Mouse (Mus musculus) liver, embryonic 15.5 days (tissue): Measurements from ENCODE around the gene Tmem214. TPM values are rescaled to one million over a fixed set of nuclear protein-coding genes. Genes with fewer than 3 reads are reported as not detected.

Experiments
- ATAC-seq: fragments of 200-750 bp; cut with Nextera tagmentation; 2 replicates; pipeline ENCODE4 v1.8.0; 2017; ENCODE audit warnings: moderate number of reproducible peaks, mild to moderate bottlenecking, moderate library complexity; ENCODE audit not compliant: insufficient read depth
- H3K27ac ChIP-seq: fragments of 300-500 bp; sonication (generic); replicated peaks from 2 replicates; pipeline ENCODE4 v1.5.1; 2015; ENCODE audit warnings: mild to moderate bottlenecking, inconsistent platforms
- H3K27me3 ChIP-seq: fragments of 300-500 bp; sonication (generic); 2 replicates; pipeline ENCODE4 v1.6.1; 2015; ENCODE audit warnings: mild to moderate bottlenecking, inconsistent platforms
- H3K36me3 ChIP-seq: fragments of 300-500 bp; sonication (generic); replicated peaks from 2 replicates; pipeline ENCODE4 v1.6.1; 2015; ENCODE audit warnings: moderate library complexity, mild to moderate bottlenecking, inconsistent platforms
- H3K4me1 ChIP-seq: fragments of 300-500 bp; sonication (generic); replicated peaks from 2 replicates; pipeline ENCODE4 v1.6.1; 2015; ENCODE audit warnings: inconsistent platforms
- H3K4me2 ChIP-seq: fragments of 300-500 bp; sonication (generic); 2 replicates; pipeline ENCODE4 v1.6.1; 2015; ENCODE audit warnings: moderate library complexity, mild to moderate bottlenecking, inconsistent platforms
- H3K4me3 ChIP-seq: fragments of 300-500 bp; sonication (generic); replicated peaks from 2 replicates; pipeline ENCODE4 v1.5.1; 2015; ENCODE audit warnings: mild to moderate bottlenecking, inconsistent platforms
- H3K9ac ChIP-seq: fragments of 300-500 bp; sonication (generic); 2 replicates; pipeline ENCODE4 v1.6.1; 2015; ENCODE audit warnings: moderate library complexity, mild to moderate bottlenecking, inconsistent platforms
- H3K9me3 ChIP-seq: fragments of 300-500 bp; sonication (generic); replicated peaks from 2 replicates; pipeline ENCODE4 v1.6.1; 2016; ENCODE audit warnings: inconsistent platforms
- WGBS: fragments of 180-500 bp; shearing (Covaris S2); methylation state at CpG from one replicate; pipeline ENCODE4 v1.1.7; 2015; ENCODE audit warnings: mixed read lengths; ENCODE audit not compliant: insufficient replicate concordance; 5-methylcytosine and 5-hydroxymethylcytosine counted together
- polyA plus RNA-seq: library from polyadenylated mRNA; unstranded; fragments of >200 nt; fragmentation: Nextera tagmentation; extraction: Ambion mirVana; gene quantifications from 2 replicates; pipeline ENCODE4 v1.2.1, GENCODE M21; 2015

Gene Tmem214
- polyA plus RNA-seq, 1 experiment from 2014 or later = 42.8 TPM

DNA sequence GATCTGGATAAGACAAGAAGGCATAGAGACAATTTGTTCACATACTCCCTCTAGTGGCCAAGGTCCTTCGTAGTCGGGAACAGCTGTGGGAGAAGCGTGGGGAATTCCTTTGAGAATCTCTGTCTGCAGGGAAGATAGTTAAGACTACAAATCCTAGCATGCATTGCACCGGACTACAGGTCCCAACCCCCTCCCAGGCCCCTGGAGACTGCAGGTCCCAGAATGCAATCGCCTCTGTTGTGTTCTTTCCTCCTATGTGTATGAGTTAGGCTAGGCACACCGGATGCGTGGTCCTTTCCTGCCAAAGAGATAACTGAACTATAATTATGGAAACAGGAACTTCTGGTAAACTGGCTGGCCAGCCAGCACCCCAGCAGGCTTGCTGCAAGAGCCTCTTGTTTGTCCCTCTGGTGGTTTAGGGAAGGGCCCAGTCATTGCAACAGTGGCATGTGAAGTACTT, 48.2 kb downstream of the Tmem214 start:
- peak; percentile 47 for ATAC-seq
- Histone ChIP-seq H3K9ac (peak overlapping the region; percentile 52; the same call in 1 of the 2 replicates), H3K27ac (peak overlapping the region; percentile 77), H3K36me3 (peaks cover 29% of the 10 kb centered on the region), H3K27me3 (no peaks in the 10 kb centered on the region), H3K4me3 (peak overlapping the region; percentile 45; the same call in 1 of the 2 replicates), H3K9me3 (no peaks in the 10 kb centered on the region), H3K4me1 (peaks cover 81% of the 10 kb centered on the region), H3K4me2 (peak overlapping the region; percentile 65)
- WGBS = 3% methylated on average over 7 of the region's 7 CpGs

DNA sequence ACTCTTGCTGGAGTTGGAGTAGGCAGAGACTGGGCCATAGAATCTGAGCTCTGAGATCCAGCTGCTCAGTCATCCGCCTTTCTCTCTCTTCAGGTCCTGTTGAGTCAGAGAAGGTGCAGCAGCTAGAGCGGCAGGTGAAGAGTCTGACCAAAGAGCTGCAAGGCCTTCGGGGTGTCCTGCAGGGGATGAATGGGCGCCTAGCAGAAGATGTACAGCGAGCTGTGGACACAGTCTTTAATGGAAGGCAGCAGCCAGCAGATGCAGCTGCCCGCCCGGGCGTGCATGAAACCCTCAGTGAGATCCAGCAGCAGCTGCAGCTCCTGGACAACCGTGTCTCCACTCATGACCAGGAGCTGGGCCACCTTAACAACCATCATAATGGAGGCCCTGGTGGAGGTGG, 49.0 kb downstream of the Tmem214 start:
- no peaks in the 10 kb centered on the region for H3K9me3 ChIP-seq
- peak overlapping the region; percentile 77 for H3K27ac ChIP-seq
- peaks cover 29% of the 10 kb centered on the region for H3K36me3 ChIP-seq
- no peaks in the 10 kb centered on the region for H3K27me3 ChIP-seq
- H3K4me3 ChIP-seq = no peak overlapping the region
- no peak for ATAC-seq
- 77% methylated on average over 9 of the region's 9 CpGs for WGBS
- H3K4me1 ChIP-seq = peaks cover 83% of the 10 kb centered on the region
- H3K4me2 ChIP-seq = no peak overlapping the region
- no peak overlapping the region for H3K9ac ChIP-seq

DNA sequence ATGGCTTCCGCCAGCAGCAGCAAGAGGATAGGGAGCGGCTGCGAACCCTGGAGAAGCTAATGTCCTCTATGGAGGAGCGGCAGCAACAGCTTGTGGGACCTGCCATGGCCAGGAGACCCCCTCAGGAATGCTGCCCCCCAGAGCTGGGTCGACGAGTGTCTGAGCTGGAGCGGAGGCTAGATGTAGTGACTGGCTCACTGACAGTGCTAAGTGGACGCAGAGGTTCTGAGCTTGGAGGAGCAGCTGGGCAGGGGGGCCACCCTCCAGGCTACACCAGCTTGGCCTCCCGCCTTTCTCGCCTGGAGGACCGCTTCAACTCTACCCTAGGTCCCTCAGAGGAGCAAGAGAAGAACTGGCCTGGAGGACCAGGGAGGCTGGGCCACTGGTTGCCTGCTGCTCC, 49.5 kb downstream of the Tmem214 start:
- peaks cover 84% of the 10 kb centered on the region for H3K4me1 ChIP-seq

DNA sequence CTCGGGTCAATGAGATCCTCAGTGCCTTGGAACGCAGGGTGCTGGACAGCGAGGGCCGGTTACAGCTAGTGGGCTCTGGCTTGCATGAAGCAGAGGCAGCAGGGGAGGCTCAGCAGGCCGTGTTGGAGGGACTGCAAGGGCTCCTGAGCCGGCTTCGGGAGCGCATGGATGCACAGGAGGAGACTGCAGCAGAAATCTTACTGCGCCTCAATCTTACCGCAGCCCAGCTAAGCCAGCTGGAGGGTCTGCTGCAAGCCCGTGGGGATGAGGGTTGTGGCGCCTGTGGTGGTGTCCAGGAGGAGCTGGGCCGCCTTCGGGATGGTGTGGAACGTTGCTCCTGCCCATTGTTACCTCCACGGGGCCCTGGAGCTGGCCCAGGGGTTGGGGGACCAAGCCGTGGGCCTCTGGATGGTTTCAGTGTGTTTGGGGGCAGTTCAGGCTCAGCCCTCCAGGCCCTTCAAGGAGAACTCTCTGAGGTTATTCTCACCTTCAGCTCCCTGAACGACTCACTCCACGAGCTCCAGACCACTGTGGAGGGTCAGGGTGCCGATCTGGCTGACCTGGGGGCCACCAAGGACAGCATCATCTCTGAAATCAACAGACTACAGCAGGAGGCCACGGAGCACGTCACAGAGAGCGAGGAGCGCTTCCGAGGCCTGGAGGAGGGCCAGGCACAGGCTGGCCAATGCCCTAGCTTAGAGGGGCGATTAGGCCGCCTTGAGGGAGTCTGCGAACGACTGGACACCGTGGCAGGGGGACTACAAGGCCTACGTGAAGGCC, 50.3 kb downstream of the Tmem214 start:
- Histone ChIP-seq H3K4me3 (no peak overlapping the region), H3K36me3 (peaks cover 29% of the 10 kb centered on the region), H3K27me3 (no peaks in the 10 kb centered on the region), H3K4me1 (peaks cover 84% of the 10 kb centered on the region), H3K27ac (no peak overlapping the region), H3K4me2 (no peak overlapping the region), H3K9ac (no peak overlapping the region), H3K9me3 (no peaks in the 10 kb centered on the region)
- 78% methylated on average over 31 of the region's 31 CpGs for WGBS
- ATAC-seq = no peak

More for the DNA sequence above, 49.5 kb downstream of the Tmem214 start:
- H3K9me3 ChIP-seq = no peaks in the 10 kb centered on the region
- H3K27ac ChIP-seq = no peak overlapping the region
- no peak overlapping the region for H3K4me2 ChIP-seq
- H3K36me3 ChIP-seq = peaks cover 29% of the 10 kb centered on the region
- H3K9ac ChIP-seq = no peak overlapping the region
- 84% methylated on average over 11 of the region's 11 CpGs for WGBS
- no peaks in the 10 kb centered on the region for H3K27me3 ChIP-seq
- no peak overlapping the region for H3K4me3 ChIP-seq
- no peak for ATAC-seq

DNA sequence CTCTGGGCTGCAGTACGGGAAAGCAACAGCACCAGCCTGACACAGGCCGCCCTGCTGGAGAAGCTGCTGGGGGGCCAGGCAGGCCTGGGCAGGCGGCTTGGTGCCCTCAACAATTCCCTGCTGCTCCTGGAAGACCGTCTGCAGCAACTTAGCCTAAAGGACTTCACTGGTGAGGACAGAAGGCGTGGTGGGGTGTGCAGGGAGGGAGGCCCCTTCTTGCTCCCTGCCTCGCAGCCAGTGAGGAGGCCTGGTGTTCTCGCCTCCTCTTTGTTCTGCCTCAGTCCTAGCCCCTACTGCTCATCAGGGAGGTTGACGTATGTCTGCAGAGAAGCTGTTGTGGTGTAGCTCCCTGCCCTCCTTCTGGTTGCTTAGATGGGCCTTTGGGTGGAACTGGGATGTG, 50.9 kb downstream of the Tmem214 start:
- no peak overlapping the region for H3K4me2 ChIP-seq
- no peak overlapping the region for H3K27ac ChIP-seq
- no peaks in the 10 kb centered on the region for H3K27me3 ChIP-seq
- H3K4me1 ChIP-seq = peaks cover 84% of the 10 kb centered on the region
- no peaks in the 10 kb centered on the region for H3K9me3 ChIP-seq
- H3K36me3 ChIP-seq = peaks cover 29% of the 10 kb centered on the region
- no peak for ATAC-seq
- no peak overlapping the region for H3K9ac ChIP-seq
- 75% methylated on average over 8 of the region's 8 CpGs for WGBS
- H3K4me3 ChIP-seq = no peak overlapping the region

DNA sequence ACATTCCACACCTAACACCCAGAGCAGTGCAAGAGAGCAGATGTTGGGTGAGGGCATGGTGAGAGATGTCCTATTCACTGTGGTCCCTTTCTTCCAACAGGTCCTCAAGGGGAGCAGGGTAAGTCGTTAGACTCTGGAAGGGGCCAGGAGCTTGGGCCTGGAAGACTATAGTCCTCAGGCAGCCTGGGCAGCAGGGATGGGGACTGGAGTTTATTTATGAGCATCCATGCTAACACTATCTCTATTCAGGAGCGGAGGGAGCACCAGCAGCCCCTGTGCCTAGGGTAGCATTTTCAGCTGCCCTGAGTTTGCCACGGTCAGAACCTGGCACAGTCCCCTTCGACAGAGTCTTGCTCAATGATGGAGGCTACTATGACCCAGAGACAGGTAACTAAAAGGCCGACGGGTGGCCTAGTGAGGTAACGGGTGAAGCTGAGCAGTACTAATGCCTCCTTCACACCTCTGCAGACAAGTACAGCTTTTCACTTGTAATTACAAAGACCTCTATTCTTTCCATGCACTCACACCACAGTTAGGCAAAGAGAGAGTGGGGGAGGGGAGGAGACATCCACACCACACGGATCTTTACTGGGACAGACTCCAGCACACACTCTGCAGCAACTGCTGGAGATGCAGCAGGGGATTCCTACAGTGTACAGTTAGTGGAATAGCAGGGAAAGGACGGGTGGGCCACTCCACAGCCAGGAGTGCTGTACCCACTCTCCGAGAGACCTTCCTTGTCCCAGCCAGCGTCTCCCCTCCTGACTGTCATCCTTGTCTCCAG, 52.2 kb downstream of the Tmem214 start:
- no peaks in the 10 kb centered on the region for H3K9me3 ChIP-seq
- peaks cover 29% of the 10 kb centered on the region for H3K36me3 ChIP-seq
- ATAC-seq = no peak
- no peaks in the 10 kb centered on the region for H3K27me3 ChIP-seq
- H3K27ac ChIP-seq = no peak overlapping the region
- peak overlapping the region; percentile 95 for H3K4me2 ChIP-seq
- no peak overlapping the region for H3K9ac ChIP-seq
- H3K4me3 ChIP-seq = no peak overlapping the region
- WGBS = 75% methylated on average over 11 of the region's 11 CpGs
- peaks cover 73% of the 10 kb centered on the region for H3K4me1 ChIP-seq

DNA sequence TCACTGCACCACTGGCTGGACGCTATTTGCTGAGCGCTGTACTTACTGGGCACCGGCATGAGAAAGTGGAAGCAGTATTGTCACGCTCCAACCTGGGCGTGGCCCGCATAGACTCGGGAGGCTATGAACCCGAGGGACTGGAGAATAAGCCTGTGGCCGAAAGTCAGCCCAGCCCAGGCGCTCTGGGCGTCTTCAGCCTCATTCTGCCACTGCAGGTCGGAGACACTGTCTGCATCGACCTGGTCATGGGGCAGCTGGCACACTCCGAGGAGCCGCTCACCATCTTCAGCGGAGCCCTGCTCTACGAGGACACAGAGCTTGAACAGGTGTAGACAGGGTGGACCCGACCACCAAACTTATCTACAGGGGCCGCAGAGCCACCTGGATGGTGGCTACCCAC, 52.8 kb downstream of the Tmem214 start:
- peaks cover 67% of the 10 kb centered on the region for H3K4me1 ChIP-seq
- H3K9me3 ChIP-seq = no peaks in the 10 kb centered on the region
- peak overlapping the region; percentile 87; the same call in 1 of the 2 replicates for H3K27ac ChIP-seq
- H3K4me2 ChIP-seq = peak overlapping the region; percentile 95
- H3K27me3 ChIP-seq = no peaks in the 10 kb centered on the region
- H3K4me3 ChIP-seq = peak overlapping the region; percentile 75
- H3K36me3 ChIP-seq = peaks cover 29% of the 10 kb centered on the region
- 61% methylated on average over 19 of the region's 19 CpGs for WGBS
- no peak for ATAC-seq
- H3K9ac ChIP-seq = no peak overlapping the region

DNA sequence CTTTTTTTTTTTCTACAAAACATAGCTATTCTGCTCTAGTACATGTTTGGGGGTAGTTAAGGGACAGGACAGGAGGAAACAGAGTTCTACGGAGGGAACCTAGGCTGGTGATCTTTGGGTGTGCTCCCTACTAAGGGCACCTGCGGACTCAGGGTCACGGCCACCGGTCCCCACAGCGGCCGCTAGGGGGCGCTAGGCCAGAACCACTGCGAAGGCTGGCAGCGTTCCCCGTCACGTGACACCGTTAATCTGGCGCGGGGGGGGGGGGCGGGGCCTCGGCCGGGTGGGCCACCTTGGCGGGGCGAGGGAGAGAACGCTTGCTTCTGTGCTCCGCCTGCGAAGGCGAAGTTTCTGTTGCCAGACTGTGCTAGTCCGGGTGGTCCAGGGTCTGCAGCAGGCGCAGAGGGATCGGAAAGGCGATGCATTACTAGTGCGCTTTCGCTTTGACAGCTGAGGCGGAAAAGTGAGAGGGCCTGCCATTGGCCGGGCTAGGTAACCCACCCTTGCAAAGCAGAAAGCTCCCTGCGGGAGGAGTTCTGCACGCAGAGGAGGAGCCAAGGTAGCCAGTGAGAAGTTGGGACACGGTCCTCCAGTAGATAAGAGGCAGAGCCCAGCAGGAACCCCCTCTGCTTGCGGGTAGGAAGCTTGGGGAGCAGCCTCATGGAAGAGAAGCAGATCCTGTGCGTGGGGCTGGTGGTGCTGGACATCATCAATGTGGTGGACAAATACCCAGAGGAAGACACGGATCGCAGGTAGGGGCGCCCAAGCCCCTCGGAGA, 53.6 kb downstream of the Tmem214 start, which contains the start of gene Khk:
Khk (plus strand) TSS at position 176 of the 778 bp plus-strand sequence.
- no peaks in the 10 kb centered on the region for H3K27me3 ChIP-seq
- peak within 1 kb of the TSS; percentile 95 for H3K4me2 ChIP-seq
- peaks cover 29% of the 10 kb centered on the region for H3K36me3 ChIP-seq
- peak; percentile 90 for ATAC-seq
- H3K4me1 ChIP-seq = peaks cover 59% of the 10 kb centered on the region
- H3K9ac ChIP-seq = peak within 1 kb of the TSS; percentile 64
- H3K27ac ChIP-seq = peak within 1 kb of the TSS; percentile 87
- no peaks in the 10 kb centered on the region for H3K9me3 ChIP-seq
- peak within 1 kb of the TSS; percentile 75 for H3K4me3 ChIP-seq
- under 1% methylated on average over 40 of the region's 40 CpGs for WGBS

DNA sequence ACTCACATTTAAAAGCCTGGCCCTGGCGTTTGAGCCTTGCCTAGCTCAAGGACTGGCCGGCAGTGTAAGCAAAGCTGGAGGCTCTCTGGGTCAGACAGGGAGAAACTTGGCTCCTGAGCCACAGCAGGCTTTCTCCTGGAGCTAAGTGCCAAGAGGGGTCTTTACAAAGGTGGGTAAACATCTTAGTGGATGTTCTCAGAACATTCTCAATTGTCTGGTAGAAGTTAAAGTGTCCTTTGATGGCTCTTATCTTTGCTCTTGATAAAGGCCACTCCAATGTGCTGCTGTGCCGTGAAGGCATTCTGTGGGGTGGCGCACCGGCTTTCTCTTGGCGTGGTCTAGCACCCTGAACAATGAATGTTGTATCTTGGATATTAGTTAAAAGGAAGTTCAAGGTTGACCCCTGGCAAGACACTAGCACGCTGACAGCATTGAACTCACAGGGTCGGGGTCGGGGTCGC, 54.8 kb downstream of the Tmem214 start:
- H3K4me1 ChIP-seq = peaks cover 48% of the 10 kb centered on the region
- H3K27ac ChIP-seq = peak overlapping the region; percentile 87; the same call in 1 of the 2 replicates
- peak overlapping the region; percentile 95 for H3K4me2 ChIP-seq
- whole genome bisulfite sequencing = 43% methylated on average over 10 of the region's 10 CpGs
- H3K4me3 ChIP-seq = peak overlapping the region; percentile 75
- H3K27me3 ChIP-seq = no peaks in the 10 kb centered on the region
- H3K9ac ChIP-seq = peak overlapping the region; percentile 64
- no peak for ATAC-seq
- H3K9me3 ChIP-seq = no peaks in the 10 kb centered on the region
- peaks cover 20% of the 10 kb centered on the region for H3K36me3 ChIP-seq

DNA sequence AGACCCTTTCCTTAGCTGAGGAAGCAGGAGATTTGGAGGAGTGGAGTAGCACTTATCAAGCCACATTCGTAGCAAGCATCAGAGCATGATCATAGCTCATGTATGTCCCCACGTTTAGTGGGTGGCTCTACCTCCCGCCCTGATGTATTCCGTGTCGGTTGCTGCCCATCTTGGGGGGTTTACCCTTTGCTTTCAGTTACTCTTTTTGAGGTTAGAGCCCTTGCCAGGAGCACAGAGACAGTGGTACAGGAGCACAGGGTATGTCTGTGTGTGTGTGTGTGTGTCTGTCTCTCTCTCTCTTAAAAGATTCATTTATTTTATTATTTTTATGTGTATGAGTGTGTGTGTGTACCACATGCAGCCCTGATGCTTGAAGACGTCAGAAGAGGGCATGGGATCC, 55.3 kb downstream of the Tmem214 start:
- Histone ChIP-seq H3K36me3 (peaks cover 16% of the 10 kb centered on the region), H3K4me3 (no peak overlapping the region), H3K4me1 (peaks cover 46% of the 10 kb centered on the region), H3K9ac (no peak overlapping the region), H3K9me3 (no peaks in the 10 kb centered on the region), H3K27ac (no peak overlapping the region), H3K4me2 (peak overlapping the region; percentile 95), H3K27me3 (no peaks in the 10 kb centered on the region)
- WGBS = 60% methylated on average over 6 of the region's 6 CpGs
- ATAC-seq = no peak
